11 mouse cellular contexts compared by ENCODE assay signal in genomic region chr13:110198906-110199305, GRCm38 (mm10).
A peak's percentile ranks its signal among the peaks of the same experiment; 100 is the strongest.
DNase-seq lines count a peak whose midpoint lies in the region.
"Had no signal": no experiment of that assay in that cellular context is flagged by ENCODE, and none has a peak within 500 bp of the region (broad histone marks: within the 10 kb centered on the region; RNA-seq: fewer than 3 reads in every experiment).

No protein-coding gene starts in this region.

- peak; percentile 29 to 43 for DNase-seq in frontal cortex, adult 2 months (ENCODE audit: extremely low spot score in 1 of 2, low spot score in 1 of 2)
- DNase-seq in frontal cortex, postnatal 25 days (ENCODE audit: low spot score in 2 of 2): no peak
- peak; percentile 29 to 86 for DNase-seq in left cerebral cortex, postnatal 25 days (ENCODE audit: low spot score in 2 of 2)
- DNase-seq in left cerebral cortex, adult 11 months (ENCODE audit: low spot score): no peak
- DNase-seq in left cerebral cortex, postnatal 36 days (ENCODE audit: low spot score in 2 of 2): peak; percentile 21 to 39
- no peak for DNase-seq in kidney, postnatal 14 days
- DNase-seq: adrenal gland, postnatal 14 days; cerebellum, adult 2 months; cerebellum, postnatal 10 days; gastrocnemius, postnatal 14 days; heart, adult 2 months had no signal

- intact Hi-C loops in left cerebral cortex, postnatal 25 days (cut with DNase I): no loop called here
- intact Hi-C loops in left cerebral cortex, postnatal 36 days (cut with DNase I): no loop called here

Comparison
In these comparisons a context has a peak if more than half of its experiments do, and no peak if none do; other contexts are left out.
1. DNase-seq: peak in frontal cortex, adult 2 months (2 of 2), left cerebral cortex, postnatal 25 days (2 of 2) and left cerebral cortex, postnatal 36 days (2 of 2); none in frontal cortex, postnatal 25 days (0 of 2), left cerebral cortex, adult 11 months (single experiment) and kidney, postnatal 14 days (single experiment).